Mouse (Mus musculus): ENCODE measurements at regions not wholly inside any gene's neighbourhood (a gene's known extent, or its start where the extent isn't known, plus 50 kb on each side); places are given as distances from the start of the nearest gene placed in this dataset.

DNA sequence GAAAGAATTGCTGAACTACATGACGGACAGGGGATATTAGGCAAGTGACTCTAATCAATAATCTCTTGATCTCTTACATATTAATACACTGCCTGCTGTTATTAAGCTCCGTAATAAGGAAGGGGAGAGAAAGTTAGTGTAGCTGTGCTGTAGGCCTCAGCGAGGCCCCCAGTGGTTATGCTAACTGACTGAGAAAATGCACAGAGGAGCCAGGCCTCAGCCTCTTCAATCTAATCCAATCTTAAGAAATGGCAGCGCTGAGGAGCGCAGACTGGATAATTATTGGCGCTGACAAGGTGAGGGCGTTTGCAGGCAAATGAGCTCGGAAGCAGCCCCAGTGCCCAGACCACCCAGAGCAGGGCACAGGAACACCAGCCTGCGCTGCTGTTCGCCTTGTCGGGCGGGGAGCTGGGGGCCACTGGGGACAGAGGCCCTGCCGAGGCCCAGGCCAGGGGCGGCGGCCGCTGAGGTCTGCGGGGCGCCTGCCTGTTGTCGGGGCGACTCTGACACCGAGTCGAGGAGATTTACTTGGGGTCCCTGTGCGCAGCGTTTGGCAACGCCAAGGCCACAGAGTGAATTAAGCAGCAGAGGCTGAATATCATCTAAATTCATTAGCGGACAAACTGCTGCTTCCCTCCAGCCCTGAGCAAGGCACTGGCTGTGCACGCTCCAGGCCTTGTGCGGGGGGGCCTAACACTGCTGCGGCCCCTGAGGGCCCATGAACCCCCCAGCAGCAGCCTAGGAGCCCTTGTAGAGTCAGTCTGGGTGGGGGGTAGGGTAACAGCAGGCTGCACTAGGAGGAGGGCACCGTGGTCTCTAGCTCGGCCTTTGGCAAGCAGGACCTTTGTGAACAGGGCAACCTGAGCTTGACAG is 493.4 kb upstream of the Mki67 start:
- peak overlapping the region; percentile 21; the same call in 1 of the 2 replicates for H3K9ac ChIP-seq (ENCODE audit: low read length)
- H3K27me3 ChIP-seq (ENCODE audit: control insufficient read depth, insufficient read depth, low read length): peaks cover 37% of the 10 kb centered on the region
- DNase-seq (ENCODE audit: low spot score): peak; percentile 76
- ATAC-seq (replicated peaks; ENCODE audit: low FRiP score): peak; percentile 82
- no peaks in the 10 kb centered on the region for H3K9me3 ChIP-seq (ENCODE audit: control insufficient read depth, low read length)
- peaks cover 6% of the 10 kb centered on the region for H3K4me1 ChIP-seq (replicated peaks; ENCODE audit: control insufficient read depth, insufficient read depth, low read length)
- H3K4me2 ChIP-seq (ENCODE audit: low read depth, low read length, severe bottlenecking): peak overlapping the region; percentile 46
- 0 out of 2 replicates have a peak overlapping the region, but pooled peaks have one; percentile 33 for H3K27ac ChIP-seq (ENCODE audit: low read depth, low read length)
- H3K36me3 ChIP-seq (ENCODE audit: control insufficient read depth, insufficient read depth, low read length): no peaks in the 10 kb centered on the region
- 0 out of 2 replicates have a peak overlapping the region, but pooled peaks have one; percentile 10 for H3K4me3 ChIP-seq (ENCODE audit: low read depth, low read length)
- 8% methylated on average over 31 of the region's 31 CpGs for WGBS

DNA sequence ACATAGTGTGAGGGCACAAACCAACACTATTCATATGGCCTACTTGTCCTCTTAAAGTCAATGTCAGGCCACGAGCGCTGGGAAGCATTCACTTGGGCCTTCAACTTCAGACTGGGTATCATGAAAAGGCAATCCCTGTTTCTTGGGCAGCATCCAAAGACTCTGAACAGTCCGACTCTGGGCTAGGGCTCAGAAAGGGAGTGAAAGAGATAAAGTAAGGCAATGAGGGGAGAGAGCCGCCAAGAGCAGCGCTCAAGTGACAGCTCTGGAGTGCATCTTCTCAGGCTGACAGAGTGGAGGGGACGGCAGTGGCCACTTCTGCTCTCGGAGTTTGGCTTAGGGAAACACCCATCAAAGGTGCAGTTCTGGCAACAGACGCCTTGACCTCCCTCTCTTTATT is 496.3 kb upstream of the Mki67 start:
- H3K9me3 ChIP-seq (ENCODE audit: control insufficient read depth, low read length): no peaks in the 10 kb centered on the region
- H3K4me3 ChIP-seq (ENCODE audit: low read depth, low read length): no peak overlapping the region
- H3K4me2 ChIP-seq (ENCODE audit: low read depth, low read length, severe bottlenecking): no peak overlapping the region
- WGBS: 77% methylated on average over 8 of the region's 8 CpGs
- H3K27ac ChIP-seq (ENCODE audit: low read depth, low read length): no peak overlapping the region
- H3K9ac ChIP-seq (ENCODE audit: low read length): no peak overlapping the region
- no peak for ATAC-seq (replicated peaks; ENCODE audit: low FRiP score)
- peaks cover 6% of the 10 kb centered on the region for H3K4me1 ChIP-seq (replicated peaks; ENCODE audit: control insufficient read depth, insufficient read depth, low read length)
- peaks cover 42% of the 10 kb centered on the region for H3K27me3 ChIP-seq (ENCODE audit: control insufficient read depth, insufficient read depth, low read length)
- H3K36me3 ChIP-seq (ENCODE audit: control insufficient read depth, insufficient read depth, low read length): no peaks in the 10 kb centered on the region
- peak; percentile 30 for DNase-seq (ENCODE audit: low spot score)

DNA sequence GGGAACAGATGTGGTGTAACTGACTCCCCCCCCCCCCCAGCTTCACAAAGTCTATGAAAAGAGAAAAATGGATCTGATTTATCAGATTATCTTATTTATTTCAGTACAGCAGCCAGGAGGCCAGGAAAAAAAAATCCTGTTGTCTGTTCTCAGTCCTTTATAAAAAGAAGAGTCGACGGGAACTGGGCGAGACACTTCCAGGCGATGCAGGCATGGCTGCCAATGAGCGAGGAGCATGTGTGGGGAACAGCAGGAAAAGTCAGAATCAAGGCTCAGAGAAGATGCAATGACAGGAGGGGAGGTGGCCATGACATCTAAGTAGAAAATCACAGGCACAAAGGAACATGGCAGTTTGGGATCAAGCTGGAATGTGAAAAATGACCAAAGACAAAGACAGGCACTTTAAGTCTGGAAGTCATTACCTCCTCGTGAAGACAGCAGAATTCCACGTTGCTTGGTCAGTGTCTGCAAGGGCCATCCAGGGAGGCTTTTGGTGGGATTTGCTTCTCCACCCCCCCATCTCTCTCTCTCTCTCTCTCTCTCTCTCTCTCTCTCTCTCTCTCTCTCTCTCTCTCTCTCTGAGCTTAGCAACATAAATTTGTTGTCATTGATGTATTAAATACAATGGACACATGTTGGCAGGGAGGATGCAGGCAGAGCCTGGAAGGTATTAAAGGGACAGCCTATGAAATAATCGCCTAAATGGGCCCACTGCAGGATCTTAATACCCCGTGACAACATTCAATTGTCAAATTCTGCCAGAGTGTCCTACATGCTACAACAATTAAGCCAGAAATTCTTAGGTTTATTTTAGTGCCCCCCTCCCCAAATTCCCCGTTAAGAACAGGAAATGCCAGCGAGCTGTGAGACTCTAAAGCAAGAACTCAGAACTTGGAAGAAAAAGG is 497.1 kb upstream of the Mki67 start:
- no peaks in the 10 kb centered on the region for H3K9me3 ChIP-seq (ENCODE audit: control insufficient read depth, low read length)
- no peak overlapping the region for H3K27ac ChIP-seq (ENCODE audit: low read depth, low read length)
- H3K4me1 ChIP-seq (replicated peaks; ENCODE audit: control insufficient read depth, insufficient read depth, low read length): peaks cover 6% of the 10 kb centered on the region
- peaks cover 47% of the 10 kb centered on the region for H3K27me3 ChIP-seq (ENCODE audit: control insufficient read depth, insufficient read depth, low read length)
- DNase-seq (ENCODE audit: low spot score) (peak; percentile 35), ATAC-seq (replicated peaks; ENCODE audit: low FRiP score) (no peak)
- 57% methylated on average over 11 of the region's 11 CpGs for WGBS
- H3K9ac ChIP-seq (ENCODE audit: low read length): no peak overlapping the region
- H3K4me3 ChIP-seq (ENCODE audit: low read depth, low read length): no peak overlapping the region
- H3K36me3 ChIP-seq (ENCODE audit: control insufficient read depth, insufficient read depth, low read length): no peaks in the 10 kb centered on the region
- H3K4me2 ChIP-seq (ENCODE audit: low read depth, low read length, severe bottlenecking): no peak overlapping the region

DNA sequence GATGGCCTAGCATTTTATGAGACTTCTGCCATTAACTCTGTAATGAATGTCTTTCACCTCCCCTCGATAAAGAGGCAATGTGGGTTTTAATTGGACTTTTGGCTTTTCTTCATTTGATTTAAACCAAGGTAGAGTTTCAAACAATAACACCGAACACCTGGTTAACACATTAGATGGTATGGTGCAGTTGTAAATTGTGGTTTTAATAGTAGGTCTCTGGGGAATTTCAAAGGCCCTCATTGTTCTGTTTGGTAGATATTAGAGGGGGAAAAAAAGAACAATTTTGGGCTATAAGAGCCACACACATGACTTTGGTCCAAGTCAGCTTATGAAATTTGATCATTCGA is 497.8 kb upstream of the Mki67 start:
- H3K27ac ChIP-seq (ENCODE audit: low read depth, low read length): no peak overlapping the region
- 81% methylated on average over 3 of the region's 3 CpGs for WGBS

DNA sequence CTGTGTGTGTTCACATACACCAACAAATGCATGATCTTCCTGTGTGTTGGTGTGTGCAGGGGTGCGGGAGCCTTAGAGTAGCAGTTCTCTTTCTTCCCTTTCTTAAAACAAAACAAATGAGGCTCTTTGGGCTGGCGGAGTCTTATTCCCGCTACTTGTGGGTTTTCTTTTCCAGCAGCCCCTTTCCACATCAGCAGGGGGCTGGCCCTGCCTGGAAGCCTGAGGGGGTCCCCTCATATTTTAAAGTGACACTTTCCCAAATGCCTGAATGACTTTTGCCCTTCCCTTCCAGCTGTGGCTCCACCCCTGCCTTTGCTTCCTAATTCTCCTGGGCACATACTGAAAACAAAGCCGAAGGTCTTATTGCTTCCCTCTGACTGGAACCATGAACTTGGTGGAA is 498.3 kb upstream of the Mki67 start:
- Histone ChIP-seq H3K9ac (ENCODE audit: low read length) (no peak overlapping the region), H3K27me3 (ENCODE audit: control insufficient read depth, insufficient read depth, low read length) (peaks cover 47% of the 10 kb centered on the region), H3K9me3 (ENCODE audit: control insufficient read depth, low read length) (no peaks in the 10 kb centered on the region), H3K4me2 (ENCODE audit: low read depth, low read length, severe bottlenecking) (no peak overlapping the region), H3K4me3 (ENCODE audit: low read depth, low read length) (no peak overlapping the region), H3K27ac (ENCODE audit: low read depth, low read length) (no peak overlapping the region), H3K4me1 (replicated peaks; ENCODE audit: control insufficient read depth, insufficient read depth, low read length) (peaks cover 7% of the 10 kb centered on the region), H3K36me3 (ENCODE audit: control insufficient read depth, insufficient read depth, low read length) (no peaks in the 10 kb centered on the region)
- 57% methylated on average over 4 of the region's 4 CpGs for WGBS
- ATAC-seq (replicated peaks; ENCODE audit: low FRiP score) (no peak), DNase-seq (ENCODE audit: low spot score) (no peak)

More for the DNA sequence above, 497.8 kb upstream of the Mki67 start:
- H3K36me3 ChIP-seq (ENCODE audit: control insufficient read depth, insufficient read depth, low read length): no peaks in the 10 kb centered on the region
- no peaks in the 10 kb centered on the region for H3K9me3 ChIP-seq (ENCODE audit: control insufficient read depth, low read length)
- H3K27me3 ChIP-seq (ENCODE audit: control insufficient read depth, insufficient read depth, low read length): peaks cover 47% of the 10 kb centered on the region
- DNase-seq (ENCODE audit: low spot score): no peak
- no peak for ATAC-seq (replicated peaks; ENCODE audit: low FRiP score)
- no peak overlapping the region for H3K4me3 ChIP-seq (ENCODE audit: low read depth, low read length)
- H3K4me1 ChIP-seq (replicated peaks; ENCODE audit: control insufficient read depth, insufficient read depth, low read length): peaks cover 6% of the 10 kb centered on the region
- no peak overlapping the region for H3K9ac ChIP-seq (ENCODE audit: low read length)
- no peak overlapping the region for H3K4me2 ChIP-seq (ENCODE audit: low read depth, low read length, severe bottlenecking)

DNA sequence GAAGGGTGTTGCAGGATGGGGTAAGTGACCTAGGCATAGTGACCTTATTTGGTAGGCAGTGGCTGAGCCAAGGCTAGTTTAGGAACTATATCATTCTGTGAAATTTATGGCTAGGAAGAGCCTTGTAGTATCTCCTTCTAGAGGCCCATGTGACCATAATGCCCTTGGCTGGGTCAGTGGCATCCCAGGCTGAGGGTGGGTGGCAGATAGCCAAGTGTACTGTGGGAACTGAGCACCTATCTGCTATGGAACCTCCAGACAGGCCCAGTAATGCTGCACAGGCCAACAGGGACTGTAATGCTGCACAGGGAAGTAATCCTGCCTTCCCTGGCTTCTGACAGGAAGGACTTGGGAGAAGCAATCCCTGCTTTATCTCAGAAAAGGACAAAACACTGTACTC is 500.6 kb upstream of the Mki67 start:
- DNase-seq (ENCODE audit: low spot score) (peak; percentile 40), ATAC-seq (replicated peaks; ENCODE audit: low FRiP score) (no peak)
- H3K4me3 ChIP-seq (ENCODE audit: low read depth, low read length): no peak overlapping the region
- H3K27me3 ChIP-seq (ENCODE audit: control insufficient read depth, insufficient read depth, low read length): peaks cover 33% of the 10 kb centered on the region
- no peak overlapping the region for H3K4me2 ChIP-seq (ENCODE audit: low read depth, low read length, severe bottlenecking)
- H3K9me3 ChIP-seq (ENCODE audit: control insufficient read depth, low read length): no peaks in the 10 kb centered on the region
- H3K27ac ChIP-seq (ENCODE audit: low read depth, low read length): no peak overlapping the region
- peaks cover 11% of the 10 kb centered on the region for H3K4me1 ChIP-seq (replicated peaks; ENCODE audit: control insufficient read depth, insufficient read depth, low read length)
- H3K9ac ChIP-seq (ENCODE audit: low read length): no peak overlapping the region
- no peaks in the 10 kb centered on the region for H3K36me3 ChIP-seq (ENCODE audit: control insufficient read depth, insufficient read depth, low read length)

DNA sequence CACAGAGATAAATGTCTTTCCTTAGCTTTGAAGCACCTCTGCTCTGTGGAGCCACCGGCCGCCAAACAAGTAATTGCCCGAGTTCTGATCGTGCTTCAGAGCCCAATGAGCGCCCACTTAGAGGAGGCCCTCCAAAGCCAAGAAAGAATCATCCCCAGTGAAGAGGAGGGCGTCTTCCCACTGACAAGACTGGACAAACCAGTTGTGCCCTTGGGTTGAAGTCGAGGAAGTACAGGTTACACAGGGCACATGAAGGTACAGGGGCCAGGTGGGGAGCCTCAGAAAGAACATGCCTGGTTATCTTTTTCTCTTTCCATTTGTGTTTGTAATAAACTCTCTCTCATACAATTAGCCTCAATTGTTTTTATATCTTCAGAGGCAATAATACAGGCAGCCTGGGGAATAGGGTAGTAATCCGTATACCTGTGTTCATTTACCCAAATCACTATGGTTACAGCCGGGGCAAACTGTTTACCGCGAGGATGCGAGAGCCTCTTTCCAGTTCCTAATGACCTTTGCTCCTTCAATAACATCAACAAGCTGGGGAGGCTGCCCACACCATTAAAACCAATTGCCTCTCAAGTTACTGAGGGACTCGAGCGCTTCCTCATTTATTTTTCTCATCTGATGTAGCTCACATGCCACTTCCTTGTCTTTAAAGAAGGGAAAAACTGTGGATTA is 503.5 kb upstream of the Mki67 start:
- Histone ChIP-seq H3K27ac (ENCODE audit: low read depth, low read length) (0 out of 2 replicates have a peak overlapping the region, but pooled peaks have one; percentile 21), H3K36me3 (ENCODE audit: control insufficient read depth, insufficient read depth, low read length) (no peaks in the 10 kb centered on the region), H3K9ac (ENCODE audit: low read length) (no peak overlapping the region), H3K27me3 (ENCODE audit: control insufficient read depth, insufficient read depth, low read length) (peaks cover 20% of the 10 kb centered on the region), H3K4me3 (ENCODE audit: low read depth, low read length) (no peak overlapping the region), H3K4me2 (ENCODE audit: low read depth, low read length, severe bottlenecking) (no peak overlapping the region), H3K9me3 (ENCODE audit: control insufficient read depth, low read length) (no peaks in the 10 kb centered on the region), H3K4me1 (replicated peaks; ENCODE audit: control insufficient read depth, insufficient read depth, low read length) (peaks cover 11% of the 10 kb centered on the region)
- WGBS: 26% methylated on average over 14 of the region's 14 CpGs
- peak; percentile 52 for DNase-seq (ENCODE audit: low spot score)
- ATAC-seq (replicated peaks; ENCODE audit: low FRiP score): 0 out of 2 replicates have a peak, but pooled peaks have one; percentile 42
